Mouse (Mus musculus): ENCODE results near the gene Gm45062. TPM values are rescaled to one million over a fixed set of nuclear protein-coding genes. Genes with fewer than 3 reads are reported as not detected.

The Gm45062 gene
- polyA plus RNA-seq, 1 experiment from 2014 or later: 23.0 TPM

Other genes with a start within 250 kb of the Gm45062 start
- 0.22 and 0.40 TPM in 2 replicates for gene Col28a1, start 66.8 kb upstream of the Gm45062 start, polyA plus RNA-seq (2015; fragmentation: Nextera tagmentation; extraction: Ambion mirVana)
- gene Mios, start 50.2 kb upstream of the Gm45062 start, polyA plus RNA-seq (2015; fragmentation: Nextera tagmentation; extraction: Ambion mirVana): 22.7 and 23.5 TPM in 2 replicates
- gene Rpa3, start 277 bp upstream of the Gm45062 start, polyA plus RNA-seq (2015; fragmentation: Nextera tagmentation; extraction: Ambion mirVana): 153 and 172 TPM in 2 replicates
- gene Umad1, start 162 bp upstream of the Gm45062 start, polyA plus RNA-seq (2015; fragmentation: Nextera tagmentation; extraction: Ambion mirVana): 30.3 and 33.0 TPM in 2 replicates